In genomic region chr9:60865866-60866265, GRCm38 (mm10) we compare ENCODE assay signal across 10 mouse cellular contexts.
A peak's percentile ranks its signal among the peaks of the same experiment; 100 is the strongest.
DNase-seq lines count a peak whose midpoint lies in the region; TF ChIP-seq lines count a peak whose summit lies in the region.
"Had no signal": no experiment of that assay in that cellular context is flagged by ENCODE, and none has a peak within 500 bp of the region (broad histone marks: within the 10 kb centered on the region; RNA-seq: fewer than 3 reads in every experiment).

No protein-coding gene starts in this region.

- no peaks in the 10 kb centered on the region for H3K9me3 ChIP-seq in embryonic facial prominence, embryonic 10.5 days
- H3K9me3 ChIP-seq: embryonic facial prominence, embryonic 15.5 days; midbrain, embryonic 15.5 days had no signal

- peaks cover 10% of the 10 kb centered on the region; the same call in 1 of the 2 replicates for H3K4me1 ChIP-seq in embryonic facial prominence, embryonic 10.5 days

- peak overlapping the region; percentile 48; the same call in 1 of the 2 replicates for H3K27ac ChIP-seq in left cerebral cortex, adult 2 months
- 0 out of 2 replicates have a peak overlapping the region, but pooled peaks have one; percentile 8 for H3K27ac ChIP-seq in embryonic facial prominence, embryonic 10.5 days (replicated peaks)
- H3K27ac ChIP-seq: embryonic facial prominence, embryonic 15.5 days; midbrain, embryonic 15.5 days had no signal

- H3K36me3 ChIP-seq in embryonic facial prominence, embryonic 10.5 days (replicated peaks), result peaks cover 55% of the 10 kb centered on the region
- H3K36me3 ChIP-seq: midbrain, embryonic 15.5 days had no signal

- no peak for TF ChIP-seq CTCF in left cerebral cortex, adult 2 months (IDR thresholded peaks at IDR 0.05)

- intact Hi-C loops in left cerebral cortex, adult 2 months (cut with DNase I), result no loop called here
- intact Hi-C loops in left cerebral cortex, postnatal 25 days (cut with DNase I), result no loop called here
- intact Hi-C loops in left cerebral cortex, postnatal 14 days (cut with DNase I), result no loop called here

- H3K27me3 ChIP-seq in embryonic facial prominence, embryonic 10.5 days (replicated peaks; ENCODE audit: low read depth, poor library complexity, severe bottlenecking), result no peaks in the 10 kb centered on the region
- H3K27me3 ChIP-seq: embryonic facial prominence, embryonic 15.5 days; midbrain, embryonic 15.5 days had no signal

- WGBS in embryonic facial prominence, embryonic 10.5 days, result 40% methylated on average over 4 of the region's 4 CpGs

- H3K4me3 ChIP-seq in left cerebral cortex, adult 2 months, result peak overlapping the region; percentile 28
- H3K4me3 ChIP-seq in embryonic facial prominence, embryonic 10.5 days, result no peak overlapping the region
- H3K4me3 ChIP-seq: embryonic facial prominence, embryonic 15.5 days; midbrain, embryonic 15.5 days had no signal

- no peak for DNase-seq in left cerebral cortex, adult 2 months (ENCODE audit: extremely low spot score in 1 of 2, low spot score in 2 of 2)
- DNase-seq in left cerebral cortex, postnatal 25 days (ENCODE audit: low spot score in 2 of 2), result no peak
- DNase-seq in embryonic facial prominence, embryonic 10.5 days (ENCODE audit: low spot score), result no peak
- DNase-seq in heart, postnatal 4 days, result peak; percentile 56
- DNase-seq in lung, postnatal 4 days, result peak; percentile 45 to 74
- DNase-seq in thymus, adult 18-20 months, result no peak
- no peak for DNase-seq in yolk sac, embryonic 10.5 days (ENCODE audit: low spot score)
- DNase-seq in left cerebral cortex, postnatal 14 days (ENCODE audit: low spot score in 2 of 2), result no peak

Comparison
In these comparisons a context has a peak if more than half of its experiments do, and no peak if none do; other contexts are left out.
1. DNase-seq: peak in heart, postnatal 4 days (single experiment) and lung, postnatal 4 days (2 of 2); none in left cerebral cortex, adult 2 months (0 of 2), left cerebral cortex, postnatal 25 days (0 of 2), embryonic facial prominence, embryonic 10.5 days (single experiment), thymus, adult 18-20 months (0 of 2), yolk sac, embryonic 10.5 days (single experiment) and left cerebral cortex, postnatal 14 days (0 of 2).